Mouse (Mus musculus) kidney, embryonic 14.5 days (tissue): Measurements from ENCODE around the gene Gm45713. TPM values are rescaled to one million over a fixed set of nuclear protein-coding genes. Genes with fewer than 3 reads are reported as not detected.
A peak's percentile ranks its signal among the peaks of the same experiment; 100 is the strongest.

Experiments used
- ATAC-seq: fragments of 200-750 bp; cut with Nextera tagmentation; 2 replicates; pipeline ENCODE4 v1.8.0; 2017; ENCODE audit warnings: moderate number of reproducible peaks, mild to moderate bottlenecking, moderate TSS enrichment, moderate library complexity; ENCODE audit not compliant: low FRiP score, low TSS enrichment
- H3K27ac ChIP-seq: fragments of 300-500 bp; sonication (generic); 2 replicates; pipeline ENCODE4 v1.5.1; 2014; ENCODE audit warnings: low read depth, mild to moderate bottlenecking, low read length, moderate library complexity, mixed read lengths
- H3K27me3 ChIP-seq: fragments of 300-500 bp; sonication (generic); 2 replicates; pipeline ENCODE4 v1.6.1; 2014; ENCODE audit warnings: mild to moderate bottlenecking, low read length; ENCODE audit not compliant: control insufficient read depth, insufficient read depth
- H3K36me3 ChIP-seq: fragments of 300-500 bp; sonication (generic); 2 replicates; pipeline ENCODE4 v1.6.1; 2014; ENCODE audit warnings: low read length, mixed read lengths; ENCODE audit not compliant: control insufficient read depth, insufficient read depth
- H3K4me1 ChIP-seq: fragments of 300-500 bp; sonication (generic); 2 replicates; pipeline ENCODE4 v1.6.1; 2014; ENCODE audit warnings: low read length, mixed read lengths; ENCODE audit not compliant: control insufficient read depth, insufficient read depth
- H3K4me2 ChIP-seq: fragments of 300-500 bp; sonication (generic); replicated peaks from 2 replicates; pipeline ENCODE4 v1.6.1; 2014; ENCODE audit warnings: low read depth, mild to moderate bottlenecking, low read length
- H3K4me3 ChIP-seq: fragments of 300-500 bp; sonication (generic); 2 replicates; pipeline ENCODE4 v1.5.1; 2014; ENCODE audit warnings: mild to moderate bottlenecking, low read length
- H3K9ac ChIP-seq: fragments of 300-500 bp; sonication (generic); 2 replicates; pipeline ENCODE4 v1.6.1; 2014; ENCODE audit warnings: low read depth, mild to moderate bottlenecking, low read length, moderate library complexity
- H3K9me3 ChIP-seq: fragments of 300-500 bp; sonication (generic); 2 replicates; pipeline ENCODE4 v1.6.1; 2016; ENCODE audit warnings: low read length; ENCODE audit not compliant: control insufficient read depth
- WGBS: fragments of 180-500 bp; shearing (Covaris S2); extraction: QIAGEN DNeasy Blood & Tissue Kit; methylation state at CpG from one replicate; pipeline ENCODE4 v1.1.7; 2014; 5-methylcytosine and 5-hydroxymethylcytosine counted together
- polyA plus RNA-seq: library from polyadenylated mRNA; unstranded; fragments of >200 nt; fragmentation: Nextera tagmentation; extraction: Ambion mirVana; gene quantifications from 2 replicates; pipeline ENCODE4 v1.2.1, GENCODE M21; 2014

The Gm45713 gene
- 0.19 and 0.47 TPM in 2 replicates for polyA plus RNA-seq

DNA sequence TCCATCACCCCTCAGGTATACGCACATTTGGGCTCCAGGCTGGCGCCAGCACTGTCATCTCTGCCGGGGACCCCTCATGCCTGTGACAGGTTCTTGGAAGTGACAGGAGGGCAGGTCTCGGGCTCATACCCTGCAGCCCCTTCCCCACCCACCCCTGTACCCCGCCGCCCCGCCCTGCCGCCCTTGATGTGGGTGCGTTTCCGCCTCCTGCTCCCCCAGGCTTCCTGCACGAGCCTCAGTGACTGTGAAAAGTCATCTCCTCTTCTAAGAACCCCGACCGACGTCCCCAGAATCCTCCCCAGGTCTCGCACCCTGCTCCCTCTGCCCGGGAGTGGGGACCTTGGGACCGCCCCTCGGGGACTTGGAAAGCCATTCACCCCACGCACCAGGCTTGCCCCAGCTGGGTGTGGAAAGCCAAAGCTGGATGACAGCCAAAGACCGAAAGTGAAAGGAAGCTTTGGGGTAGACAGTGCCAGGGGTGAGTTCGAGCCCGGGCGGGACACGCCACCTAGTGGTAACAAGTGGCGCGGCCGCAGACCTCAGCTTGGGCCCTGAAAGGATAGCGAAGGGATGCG lies at the start of gene Gm45713, which contains the start of gene Flt3l:
TSS of gene Gm45713 (minus strand) at position 239 of the 575 bp plus-strand sequence.
TSS of gene Flt3l (minus strand) at position 440 of the 575 bp plus-strand sequence.
- H3K9me3 ChIP-seq: no peaks in the 10 kb centered on the region
- H3K4me2 ChIP-seq: peak within 1 kb of the TSS; percentile 67
- H3K27ac ChIP-seq: no peak within 1 kb of the TSS
- peak; percentile 87 for ATAC-seq
- H3K27me3 ChIP-seq: 0 out of 2 replicates have a peak, but pooled peaks cover 6% of the 10 kb centered on the region
- H3K4me3 ChIP-seq: peak within 1 kb of the TSS; percentile 49
- H3K9ac ChIP-seq: peak within 1 kb of the TSS; percentile 63
- peaks cover 4% of the 10 kb centered on the region; the same call in 1 of the 2 replicates for H3K4me1 ChIP-seq
- WGBS: 3% methylated on average over 29 of the region's 29 CpGs
- no peaks in the 10 kb centered on the region for H3K36me3 ChIP-seq

DNA sequence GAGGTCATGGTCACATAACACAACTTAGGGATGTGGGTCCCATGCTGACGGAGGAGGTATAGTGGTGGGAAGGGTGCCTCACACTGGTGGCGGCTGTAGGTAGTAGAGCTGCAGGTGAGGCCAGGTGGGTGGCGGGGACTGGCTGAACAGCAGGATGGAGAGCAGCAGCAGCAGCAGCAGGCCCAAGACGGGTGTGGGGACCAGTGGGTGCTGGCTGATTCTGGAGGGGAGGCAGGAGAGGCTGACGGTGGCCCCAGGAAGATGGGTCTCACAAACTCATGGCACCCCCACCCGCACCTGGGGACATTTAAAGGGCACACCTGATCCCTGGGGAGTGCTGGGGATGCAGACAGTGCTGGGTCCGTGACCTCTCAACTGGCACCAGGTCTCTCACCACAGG lies 47.6 kb upstream of the Gm45713 start:
- H3K4me2 ChIP-seq: no peak overlapping the region
- WGBS: 74% methylated on average over 7 of the region's 7 CpGs
- ATAC-seq: no peak
- H3K4me1 ChIP-seq: peaks cover 5% of the 10 kb centered on the region; the same call in 1 of the 2 replicates
- no peak overlapping the region for H3K9ac ChIP-seq
- peaks cover 74% of the 10 kb centered on the region for H3K27me3 ChIP-seq
- no peak overlapping the region for H3K27ac ChIP-seq
- no peaks in the 10 kb centered on the region for H3K36me3 ChIP-seq
- no peak overlapping the region for H3K4me3 ChIP-seq
- H3K9me3 ChIP-seq: no peaks in the 10 kb centered on the region

DNA sequence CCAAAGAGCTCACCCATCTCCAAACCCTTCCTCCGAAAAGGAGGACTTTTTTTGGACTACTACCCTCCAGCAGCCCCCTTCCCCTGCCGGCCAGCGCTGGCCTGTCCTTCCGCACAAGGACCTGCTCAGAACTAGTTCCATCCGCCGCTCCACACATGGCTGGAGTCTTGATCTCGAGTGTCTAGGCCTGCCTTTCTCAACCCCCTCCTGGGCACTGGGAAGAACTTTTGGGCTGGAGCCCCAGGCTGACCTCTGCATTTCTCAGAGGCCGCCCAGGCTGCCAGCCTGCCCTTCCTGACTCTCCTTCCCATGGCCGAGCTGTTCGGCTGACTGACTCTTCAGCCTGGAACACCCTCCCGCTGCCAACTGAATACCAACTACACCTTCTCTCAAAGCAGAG lies 46.6 kb upstream of the Gm45713 start:
- Histone ChIP-seq H3K4me2 (peak overlapping the region; percentile 38), H3K27ac (no peak overlapping the region), H3K27me3 (peaks cover 83% of the 10 kb centered on the region), H3K4me1 (peaks cover 5% of the 10 kb centered on the region; the same call in 1 of the 2 replicates), H3K9ac (peak overlapping the region; percentile 13; the same call in 1 of the 2 replicates), H3K36me3 (no peaks in the 10 kb centered on the region), H3K4me3 (peak overlapping the region; percentile 20), H3K9me3 (no peaks in the 10 kb centered on the region)
- WGBS: 8% methylated on average over 11 of the region's 11 CpGs
- peak; percentile 64 for ATAC-seq

DNA sequence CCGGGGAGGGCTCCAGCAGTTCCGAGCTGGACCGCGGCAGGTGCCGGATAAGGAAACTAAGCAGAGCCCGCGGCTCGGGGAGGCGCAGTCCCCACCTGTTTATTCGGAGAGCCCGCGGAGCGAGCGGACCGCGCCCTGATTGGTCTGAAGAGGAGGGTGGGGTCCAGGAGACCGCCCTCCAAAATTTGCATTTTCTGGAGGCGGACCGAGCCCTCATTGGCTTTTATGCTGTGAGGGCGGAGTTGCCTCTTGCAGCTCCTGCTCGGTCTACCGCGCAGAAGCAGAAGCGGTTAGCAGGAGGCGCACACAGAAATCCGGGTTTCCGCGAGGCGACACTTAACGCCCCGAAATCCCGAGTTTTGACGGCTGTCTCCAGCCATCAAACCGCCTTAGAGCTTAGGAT lies 46.2 kb upstream of the Gm45713 start:
- peak; percentile 89 for ATAC-seq
- no peaks in the 10 kb centered on the region for H3K36me3 ChIP-seq
- H3K27me3 ChIP-seq: peaks cover 87% of the 10 kb centered on the region
- H3K27ac ChIP-seq: no peak overlapping the region
- peaks cover 5% of the 10 kb centered on the region; the same call in 1 of the 2 replicates for H3K4me1 ChIP-seq
- H3K4me3 ChIP-seq: peak overlapping the region; percentile 20
- H3K9ac ChIP-seq: peak overlapping the region; percentile 13; the same call in 1 of the 2 replicates
- under 1% methylated on average over 34 of the region's 34 CpGs for WGBS
- no peaks in the 10 kb centered on the region for H3K9me3 ChIP-seq
- H3K4me2 ChIP-seq: peak overlapping the region; percentile 38

DNA sequence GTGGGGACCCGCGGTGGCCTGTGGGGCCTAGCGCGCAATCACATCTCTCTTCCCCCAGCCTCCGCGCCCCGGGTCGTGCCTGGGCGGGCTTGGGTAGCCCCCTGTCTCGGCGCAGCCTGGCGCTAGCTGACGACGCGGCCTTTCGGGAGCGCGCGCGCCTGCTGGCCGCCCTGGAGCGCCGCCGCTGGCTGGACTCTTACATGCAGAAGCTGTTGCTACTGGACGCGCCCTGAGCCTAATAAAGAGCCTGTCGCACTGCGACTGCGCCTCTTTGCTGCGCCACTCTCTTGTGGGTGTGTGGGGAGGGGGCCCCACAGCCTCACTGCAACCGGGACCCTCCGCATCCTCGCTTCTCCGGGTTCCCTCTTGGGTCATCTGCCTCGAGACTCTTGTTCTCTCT lies 45.5 kb upstream of the Gm45713 start:
- Histone ChIP-seq H3K27me3 (peaks cover 92% of the 10 kb centered on the region), H3K27ac (no peak overlapping the region), H3K4me1 (peaks cover 5% of the 10 kb centered on the region; the same call in 1 of the 2 replicates), H3K4me3 (peak overlapping the region; percentile 1; the same call in 1 of the 2 replicates), H3K9me3 (no peaks in the 10 kb centered on the region), H3K9ac (no peak overlapping the region), H3K36me3 (no peaks in the 10 kb centered on the region), H3K4me2 (no peak overlapping the region)
- no peak for ATAC-seq
- WGBS: 5% methylated on average over 29 of the region's 35 CpGs

DNA sequence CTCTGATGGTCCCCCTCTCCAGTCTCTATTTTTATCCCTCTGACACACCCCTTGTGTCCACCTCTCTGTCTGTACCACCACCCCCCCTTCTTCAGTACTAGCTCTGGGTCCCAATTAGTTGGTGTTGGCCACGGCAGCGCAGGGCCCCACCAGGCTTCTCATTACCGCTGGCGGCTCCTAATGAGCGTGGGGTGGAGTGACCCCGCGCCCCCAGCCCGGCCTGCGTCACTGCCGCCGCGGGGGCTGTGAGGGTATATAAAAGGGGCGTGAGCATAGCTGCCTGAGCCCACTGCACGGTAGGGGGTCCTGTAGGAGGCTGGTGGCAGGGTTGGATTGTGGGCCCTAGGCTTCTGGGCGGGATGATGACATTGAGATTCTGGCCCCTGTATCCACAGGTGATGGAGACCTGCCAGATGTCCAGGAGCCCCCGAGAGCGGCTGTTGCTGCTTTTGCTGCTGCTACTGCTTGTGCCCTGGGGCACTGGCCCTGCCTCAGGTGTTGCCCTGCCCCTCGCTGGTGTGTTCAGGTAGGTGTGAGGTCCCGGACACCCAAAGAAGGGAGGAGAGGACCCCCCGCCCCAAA lies 45.0 kb upstream of the Gm45713 start, which contains the start of gene Pth2:
TSS of gene Pth2 (plus strand) at position 100 of the 582 bp plus-strand sequence.
- H3K9me3 ChIP-seq: no peaks in the 10 kb centered on the region
- H3K27me3 ChIP-seq: peaks cover 92% of the 10 kb centered on the region
- H3K4me2 ChIP-seq: no peak within 1 kb of the TSS
- peaks cover 9% of the 10 kb centered on the region; the same call in 1 of the 2 replicates for H3K4me1 ChIP-seq
- no peak for ATAC-seq
- H3K9ac ChIP-seq: no peak within 1 kb of the TSS
- no peaks in the 10 kb centered on the region for H3K36me3 ChIP-seq
- WGBS: 15% methylated on average over 20 of the region's 20 CpGs
- peak within 1 kb of the TSS; percentile 1; the same call in 1 of the 2 replicates for H3K4me3 ChIP-seq
- no peak within 1 kb of the TSS for H3K27ac ChIP-seq

DNA sequence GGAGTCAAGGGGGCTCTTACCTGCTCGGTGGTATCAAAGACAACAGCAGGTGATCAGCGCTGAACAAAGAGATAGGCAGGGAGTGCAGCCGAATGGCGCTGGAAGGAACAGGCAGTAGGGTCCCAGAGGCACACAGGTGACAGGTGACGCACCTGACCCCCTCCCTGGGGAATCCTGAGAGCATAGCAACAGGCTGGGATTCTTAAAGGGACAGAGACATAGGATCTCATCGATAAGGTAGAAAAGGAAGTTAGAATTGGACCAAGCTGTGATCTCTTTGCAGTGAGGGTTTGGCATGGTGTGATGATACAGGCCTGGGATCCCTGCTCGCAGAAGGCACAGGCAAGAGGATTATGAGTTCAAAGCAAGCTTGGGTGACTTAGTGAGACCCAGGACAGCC lies 43.4 kb upstream of the Gm45713 start, which contains the start of gene Gfy:
TSS of gene Gfy (minus strand) at position 101 of the 400 bp plus-strand sequence.
- no peak within 1 kb of the TSS for H3K27ac ChIP-seq
- H3K36me3 ChIP-seq: no peaks in the 10 kb centered on the region
- no peak within 1 kb of the TSS for H3K4me2 ChIP-seq
- H3K9ac ChIP-seq: no peak within 1 kb of the TSS
- H3K4me1 ChIP-seq: peaks cover 9% of the 10 kb centered on the region; the same call in 1 of the 2 replicates
- H3K4me3 ChIP-seq: no peak within 1 kb of the TSS
- peaks cover 97% of the 10 kb centered on the region for H3K27me3 ChIP-seq
- H3K9me3 ChIP-seq: no peaks in the 10 kb centered on the region
- 28% methylated on average over 7 of the region's 7 CpGs for WGBS
- ATAC-seq: no peak

DNA sequence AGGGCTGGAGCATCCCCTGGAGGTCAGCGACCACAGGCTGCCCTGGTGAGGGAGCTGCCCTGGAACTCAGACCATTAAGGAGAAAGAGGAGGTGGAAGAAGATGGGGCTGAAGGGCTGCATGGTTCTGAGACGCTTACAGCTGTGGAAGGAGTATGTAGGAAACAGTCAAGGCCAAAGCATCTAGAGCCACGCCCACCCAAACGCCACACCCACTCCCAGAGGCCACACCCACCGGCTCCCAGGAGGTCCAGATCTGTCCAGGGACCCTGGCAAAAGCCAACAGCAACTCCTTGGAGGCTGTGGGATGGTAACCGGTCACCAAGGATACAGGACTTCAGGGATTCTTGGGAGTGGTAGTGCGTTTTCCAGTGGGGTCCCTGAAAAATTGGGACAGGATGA lies 42.5 kb upstream of the Gm45713 start:
- Histone ChIP-seq H3K36me3 (no peaks in the 10 kb centered on the region), H3K9ac (no peak overlapping the region), H3K27me3 (peaks cover 95% of the 10 kb centered on the region), H3K9me3 (no peaks in the 10 kb centered on the region), H3K4me1 (peaks cover 9% of the 10 kb centered on the region; the same call in 1 of the 2 replicates), H3K27ac (no peak overlapping the region), H3K4me2 (no peak overlapping the region), H3K4me3 (no peak overlapping the region)
- 25% methylated on average over 7 of the region's 7 CpGs for WGBS
- ATAC-seq: no peak

DNA sequence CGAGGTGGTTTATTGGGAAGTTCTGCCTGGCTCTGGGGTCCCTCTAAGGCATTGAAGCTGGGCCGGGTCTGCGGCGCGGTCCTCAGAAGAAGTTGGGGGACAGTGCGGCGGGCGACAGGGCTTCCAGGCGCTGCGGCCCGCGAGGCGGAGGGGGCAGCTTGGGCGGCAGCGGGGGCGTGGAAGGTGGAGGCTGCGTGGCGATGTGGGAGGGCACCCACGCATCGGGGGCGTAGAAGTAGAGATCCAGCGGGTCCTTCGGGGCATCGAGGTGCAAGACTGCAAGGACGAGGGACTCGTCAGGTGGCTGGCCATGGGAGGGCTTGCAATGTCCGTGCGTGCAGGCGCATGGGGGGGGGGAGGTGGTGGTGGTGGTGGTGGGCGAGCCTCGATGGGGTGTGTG lies 40.3 kb upstream of the Gm45713 start:
- Histone ChIP-seq H3K9ac (0 out of 2 replicates have a peak overlapping the region, but pooled peaks have one; percentile 7), H3K27me3 (peaks cover 79% of the 10 kb centered on the region), H3K4me3 (peak overlapping the region; percentile 21), H3K4me1 (peaks cover 5% of the 10 kb centered on the region; the same call in 1 of the 2 replicates), H3K36me3 (no peaks in the 10 kb centered on the region), H3K27ac (no peak overlapping the region), H3K9me3 (no peaks in the 10 kb centered on the region), H3K4me2 (peak overlapping the region; percentile 26)
- no peak for ATAC-seq
- WGBS: 2% methylated on average over 30 of the region's 31 CpGs
